Mouse (Mus musculus) liver, postnatal 0 days (tissue): ENCODE results near the gene Nipa2.

Experiments
- CTCF ChIP-seq: sonication (generic); IDR thresholded peaks from 2 replicates; pipeline ENCODE4 v1.5.1; 2016; ENCODE audit warnings: antibody characterized with exemption, low read depth
- EP300 ChIP-seq: IDR thresholded peaks from 2 replicates; pipeline ENCODE4 v1.6.1; 2016; ENCODE audit warnings: antibody characterized with exemption, low read depth, mild to moderate bottlenecking

DNA sequence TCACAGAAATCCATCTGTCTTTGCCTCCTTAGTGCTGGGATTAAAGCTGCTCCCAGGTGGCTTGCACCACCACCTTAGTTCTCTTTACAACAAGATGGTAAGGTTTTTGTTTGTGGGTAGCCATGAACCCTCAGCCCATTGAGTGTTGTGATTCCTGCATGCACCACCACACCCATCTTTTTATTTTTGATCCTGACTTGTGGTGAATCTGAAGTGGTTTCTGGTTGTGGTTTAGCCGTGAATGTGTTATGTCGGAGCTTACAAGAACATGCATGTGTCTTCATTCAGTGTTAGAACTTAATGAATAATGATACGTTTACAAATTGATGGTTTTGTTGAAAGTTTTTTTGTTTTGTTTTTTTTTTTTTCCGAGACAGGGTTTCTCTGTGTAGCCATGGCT lies 72.3 kb downstream of the Nipa2 start:
- TF ChIP-seq EP300 (no peak), CTCF (no peak)
